Mouse (Mus musculus) layer of hippocampus, adult 9-10 months (tissue): ENCODE data around the gene Sfxn5.

Source experiments
- DNase-seq: peaks from one replicate; pipeline ENCODE4 v3.0.0; 2022; ENCODE audit warnings: low spot score

Sfxn5 gene

GRCm38 (mm10) chr6:85334251-85334650 is 1.0 kb upstream of the Sfxn5 start:
- no peak for DNase-seq

GRCm38 (mm10) chr6:85333732-85334131 is 510 bp upstream of the Sfxn5 start:
- no peak for DNase-seq

- no peak for DNase-seq
Observed at GRCm38 (mm10) chr6:85332351-85332999, 747 bp downstream of the Sfxn5 start.

DNA sequence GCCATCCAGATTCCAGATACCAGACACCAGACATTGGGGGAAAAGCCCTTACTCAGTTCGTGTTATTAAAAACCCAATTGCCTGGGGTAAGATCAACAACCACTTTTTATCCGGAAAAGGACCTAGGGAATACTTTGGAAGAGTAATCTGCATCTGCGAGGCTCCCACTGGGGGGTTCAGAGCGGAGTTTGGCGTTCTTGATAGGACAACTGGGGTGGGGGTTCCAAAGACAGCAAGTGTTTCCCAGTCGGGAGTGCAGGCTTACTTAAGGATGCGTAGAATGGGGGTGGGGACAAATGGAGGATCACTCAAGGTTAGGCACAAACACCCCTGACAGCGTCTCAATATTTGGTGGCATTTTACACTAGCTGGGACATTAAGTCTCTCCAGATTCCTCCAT is 1.5 kb downstream of the Sfxn5 start:
- no peak for DNase-seq

GRCm38 (mm10) chr6:85331221-85331735 is 1.9 kb downstream of the Sfxn5 start:
- DNase-seq = no peak

DNA sequence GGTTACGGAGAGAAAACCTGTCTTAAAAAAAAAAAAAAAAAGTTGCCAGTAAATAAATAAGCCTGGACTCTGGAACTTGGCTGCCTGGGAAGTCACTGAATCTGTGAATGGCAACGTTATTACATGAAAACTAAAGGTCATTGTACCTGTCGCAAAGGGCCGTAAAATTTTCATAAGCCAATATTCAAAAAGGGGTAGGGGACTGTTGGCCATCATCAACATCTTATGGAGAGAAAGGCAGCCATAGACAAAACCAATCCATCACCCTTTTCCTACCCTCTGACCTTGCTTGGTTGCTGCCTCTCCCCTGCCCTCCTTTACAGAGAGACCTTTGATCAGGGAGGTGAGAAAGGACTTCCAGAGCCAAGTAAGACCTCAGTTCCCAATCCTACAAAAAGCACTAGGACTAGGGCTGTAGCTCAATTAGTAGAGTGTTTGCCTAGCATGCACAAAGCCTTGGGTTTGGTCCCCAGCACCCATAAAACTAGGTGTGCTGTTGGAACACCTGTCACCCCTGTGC is 3.5 kb downstream of the Sfxn5 start:
- no peak for DNase-seq

DNA sequence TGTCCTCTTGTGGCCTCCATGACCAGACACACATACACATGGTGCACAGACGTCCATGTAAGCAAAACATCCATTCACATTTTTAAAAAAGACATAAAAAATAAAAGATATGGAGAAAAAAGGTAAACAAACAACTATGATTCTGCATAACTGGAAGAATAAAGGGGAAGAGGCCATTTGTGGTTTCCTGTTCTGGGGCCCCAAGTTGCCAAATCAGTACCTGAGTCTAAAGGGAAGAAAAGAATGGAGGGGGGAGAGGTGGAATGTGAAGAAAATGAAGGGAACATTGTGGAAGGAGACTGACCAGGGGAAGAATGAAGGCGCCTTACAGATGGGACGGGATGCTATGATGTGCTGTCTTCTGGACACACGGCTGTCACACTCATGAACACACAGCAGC is 6.7 kb downstream of the Sfxn5 start:
- DNase-seq = no peak

DNA sequence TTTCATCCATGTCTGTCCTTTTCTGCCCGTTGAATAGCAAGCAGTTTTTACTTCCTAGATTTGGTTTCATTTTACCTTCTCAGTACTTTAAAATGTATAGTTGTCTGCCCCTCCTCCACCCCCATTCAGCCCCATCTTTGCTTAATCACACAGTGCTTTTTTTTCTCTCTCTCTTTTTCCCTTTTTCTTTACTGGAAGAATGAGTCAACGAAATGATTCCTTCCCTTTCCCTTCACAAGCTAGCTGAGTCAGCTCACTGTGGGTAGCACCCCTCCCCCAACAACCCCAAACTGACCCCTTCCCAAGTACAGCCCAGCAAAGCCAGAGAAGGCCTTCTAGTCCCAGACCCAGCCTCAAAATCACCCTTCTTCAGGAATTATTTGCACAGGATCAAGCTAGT is 8.1 kb downstream of the Sfxn5 start:
- no peak for DNase-seq

DNA sequence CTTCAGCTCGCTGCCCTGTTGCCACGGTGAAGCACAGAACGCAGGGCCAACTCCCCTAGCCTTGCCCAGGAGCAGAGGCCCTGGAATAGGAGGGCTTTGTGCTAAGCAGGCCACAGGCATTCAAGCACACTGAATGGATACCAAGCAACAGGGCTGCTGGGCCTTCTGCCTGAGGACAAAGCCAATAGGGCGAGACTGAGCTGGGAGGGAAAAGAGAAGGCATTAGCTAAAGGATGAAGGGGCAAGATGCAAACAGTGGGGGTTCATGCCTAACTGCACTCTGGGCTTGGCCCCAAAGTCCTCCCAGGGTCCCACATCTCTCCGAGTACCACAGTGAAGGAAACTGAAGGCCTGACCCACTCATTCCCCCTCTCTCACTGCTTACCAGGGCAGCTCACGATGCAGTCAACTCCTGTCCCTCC is 12.8 kb downstream of the Sfxn5 start:
- DNase-seq = no peak

- no peak for DNase-seq
Observed at GRCm38 (mm10) chr6:85316211-85316610, 17.0 kb downstream of the Sfxn5 start.

- DNase-seq = no peak
Observed at GRCm38 (mm10) chr6:85314064-85314798, 19.0 kb downstream of the Sfxn5 start.

GRCm38 (mm10) chr6:85307894-85308293 is 25.3 kb downstream of the Sfxn5 start:
- no peak for DNase-seq

DNA sequence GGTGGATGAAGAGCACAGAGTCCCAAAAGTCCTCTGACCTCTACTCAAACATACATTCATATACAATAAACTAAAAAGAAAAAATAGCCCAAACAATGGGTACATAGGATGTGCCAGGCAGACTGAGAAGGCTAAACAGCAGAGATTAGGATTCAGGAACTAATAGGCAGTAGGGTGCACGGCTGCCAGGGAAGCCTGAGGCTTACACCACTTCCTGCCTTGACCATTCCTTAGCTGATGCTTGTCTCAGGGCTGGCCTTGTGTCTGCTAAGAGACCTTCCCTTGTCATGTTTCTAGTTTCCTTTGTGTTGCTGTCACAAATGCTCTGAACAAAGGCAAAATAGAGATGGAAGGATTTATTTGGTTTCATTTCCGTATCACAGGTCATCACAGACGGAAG is 26.8 kb downstream of the Sfxn5 start:
- DNase-seq = no peak

DNA sequence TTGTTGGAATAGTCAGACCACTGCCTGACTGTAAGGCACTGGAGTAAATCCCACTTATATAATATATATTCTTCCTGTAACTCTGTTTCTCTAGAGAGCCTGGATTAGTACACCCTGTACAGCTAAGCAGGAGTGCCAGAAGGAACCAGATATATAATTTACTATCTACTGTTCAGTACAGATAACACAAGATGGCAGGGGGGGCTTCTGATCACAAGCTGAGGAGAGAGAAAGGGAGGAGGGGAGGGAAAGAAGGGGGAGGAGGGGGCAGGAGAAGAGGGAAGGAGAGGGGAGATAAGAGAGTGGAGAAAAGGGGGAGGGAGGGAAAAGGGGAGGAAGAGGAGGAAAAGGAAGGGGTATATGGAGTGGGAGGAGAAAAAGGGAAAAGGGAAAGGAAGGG is 27.4 kb downstream of the Sfxn5 start:
- no peak for DNase-seq

- no peak for DNase-seq
Observed at GRCm38 (mm10) chr6:85304966-85305365, 28.3 kb downstream of the Sfxn5 start.

- DNase-seq = peak; percentile 44
Observed at GRCm38 (mm10) chr6:85302326-85303055, 30.7 kb downstream of the Sfxn5 start.

DNA sequence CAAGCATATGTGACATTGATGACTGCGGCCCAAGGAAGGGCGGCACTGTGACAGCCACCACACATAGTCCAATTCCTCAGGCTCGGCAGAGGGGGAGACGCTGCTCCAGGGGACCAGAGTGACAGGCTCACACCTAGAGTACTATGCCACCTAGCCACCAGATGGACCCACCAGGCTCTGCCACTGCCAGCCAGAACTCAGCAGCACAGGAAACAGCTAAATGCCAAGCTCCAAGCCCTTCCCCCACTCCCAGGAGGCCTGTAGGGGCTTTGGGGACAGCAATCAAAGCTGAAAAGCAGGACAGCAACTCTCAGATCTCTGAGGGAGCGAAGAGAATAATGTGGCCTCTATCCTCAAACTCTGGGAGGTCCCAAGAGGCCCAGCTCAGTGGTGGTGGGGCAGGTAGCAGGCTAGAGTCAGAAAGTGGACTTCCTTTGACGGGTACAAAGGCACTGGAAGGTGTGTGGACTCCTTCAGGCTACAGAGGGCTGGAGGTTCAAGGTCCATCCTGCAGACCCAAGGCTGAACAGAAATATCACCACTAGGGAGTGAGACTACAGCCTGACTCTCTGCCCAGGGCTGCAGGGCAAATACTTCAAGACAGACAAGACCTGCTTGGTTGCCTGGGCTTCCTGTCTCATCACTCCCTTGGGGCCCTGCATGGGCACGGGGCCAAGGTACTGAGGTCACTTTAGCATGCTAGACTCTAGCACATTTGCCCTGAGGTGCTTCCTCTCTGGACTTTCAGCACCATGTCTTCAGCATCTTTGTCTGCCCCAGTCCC is 37.6 kb downstream of the Sfxn5 start:
- DNase-seq = no peak

GRCm38 (mm10) chr6:85294004-85294379 is 39.2 kb downstream of the Sfxn5 start:
- no peak for DNase-seq

- no peak for DNase-seq
Observed at GRCm38 (mm10) chr6:85293255-85294003, 39.8 kb downstream of the Sfxn5 start.

GRCm38 (mm10) chr6:85290869-85291824 is 42.1 kb downstream of the Sfxn5 start:
- no peak for DNase-seq
